Mouse (Mus musculus) hindbrain, embryonic 16.5 days (tissue): ENCODE measurements around the gene Stra6l. TPM values are rescaled to one million over a fixed set of nuclear protein-coding genes. Genes with fewer than 3 reads are reported as not detected.

Source experiments
- ATAC-seq: fragments of 200-750 bp; cut with Nextera tagmentation; 2 replicates; pipeline ENCODE4 v1.8.0; 2017; ENCODE audit warnings: moderate TSS enrichment, moderate library complexity
- H3K27ac ChIP-seq: fragments of 300-500 bp; sonication (generic); 2 replicates; pipeline ENCODE4 v1.5.1; 2014; ENCODE audit warnings: low read depth, mild to moderate bottlenecking, control low read depth, low read length, moderate library complexity
- H3K27me3 ChIP-seq: fragments of 300-500 bp; sonication (generic); replicated peaks from 2 replicates; pipeline ENCODE4 v1.6.1; 2014; ENCODE audit warnings: low read length; ENCODE audit not compliant: control insufficient read depth, insufficient read depth
- H3K36me3 ChIP-seq: fragments of 300-500 bp; sonication (generic); 2 replicates; pipeline ENCODE4 v1.6.1; 2014; ENCODE audit warnings: mild to moderate bottlenecking, low read length, moderate library complexity, mixed read lengths; ENCODE audit not compliant: control insufficient read depth, insufficient read depth
- H3K4me1 ChIP-seq: fragments of 300-500 bp; sonication (generic); 2 replicates; pipeline ENCODE4 v1.6.1; 2014; ENCODE audit warnings: low read depth, low read length; ENCODE audit not compliant: control insufficient read depth, insufficient read depth
- H3K4me2 ChIP-seq: fragments of 300-500 bp; sonication (generic); 2 replicates; pipeline ENCODE4 v1.6.1; 2014; ENCODE audit warnings: mild to moderate bottlenecking, low read length, control low read depth, moderate library complexity
- H3K4me3 ChIP-seq: fragments of 300-500 bp; sonication (generic); 2 replicates; pipeline ENCODE4 v1.5.1; 2014; ENCODE audit warnings: mild to moderate bottlenecking, low read length, control low read depth, moderate library complexity
- H3K9ac ChIP-seq: fragments of 300-500 bp; sonication (generic); 2 replicates; pipeline ENCODE4 v1.6.1; 2014; ENCODE audit warnings: low read depth, mild to moderate bottlenecking, control low read depth, low read length, moderate library complexity
- H3K9me3 ChIP-seq: fragments of 300-500 bp; sonication (generic); 2 replicates; pipeline ENCODE4 v1.6.1; 2014; ENCODE audit warnings: mild to moderate bottlenecking, low read length, moderate library complexity; ENCODE audit not compliant: control insufficient read depth
- WGBS: fragments of 180-500 bp; shearing (Covaris S2); extraction: QIAGEN DNeasy Blood & Tissue Kit; methylation state at CpG from one replicate; pipeline ENCODE4 v1.1.7; 2014; 5-methylcytosine and 5-hydroxymethylcytosine counted together
- polyA plus RNA-seq: library from polyadenylated mRNA; unstranded; fragments of >200 nt; fragmentation: Nextera tagmentation; extraction: Ambion mirVana; gene quantifications from 2 replicates; pipeline ENCODE4 v1.2.1, GENCODE M21; 2015

Stra6l gene
- polyA plus RNA-seq, 1 experiment from 2014 or later: 0.36 TPM

DNA sequence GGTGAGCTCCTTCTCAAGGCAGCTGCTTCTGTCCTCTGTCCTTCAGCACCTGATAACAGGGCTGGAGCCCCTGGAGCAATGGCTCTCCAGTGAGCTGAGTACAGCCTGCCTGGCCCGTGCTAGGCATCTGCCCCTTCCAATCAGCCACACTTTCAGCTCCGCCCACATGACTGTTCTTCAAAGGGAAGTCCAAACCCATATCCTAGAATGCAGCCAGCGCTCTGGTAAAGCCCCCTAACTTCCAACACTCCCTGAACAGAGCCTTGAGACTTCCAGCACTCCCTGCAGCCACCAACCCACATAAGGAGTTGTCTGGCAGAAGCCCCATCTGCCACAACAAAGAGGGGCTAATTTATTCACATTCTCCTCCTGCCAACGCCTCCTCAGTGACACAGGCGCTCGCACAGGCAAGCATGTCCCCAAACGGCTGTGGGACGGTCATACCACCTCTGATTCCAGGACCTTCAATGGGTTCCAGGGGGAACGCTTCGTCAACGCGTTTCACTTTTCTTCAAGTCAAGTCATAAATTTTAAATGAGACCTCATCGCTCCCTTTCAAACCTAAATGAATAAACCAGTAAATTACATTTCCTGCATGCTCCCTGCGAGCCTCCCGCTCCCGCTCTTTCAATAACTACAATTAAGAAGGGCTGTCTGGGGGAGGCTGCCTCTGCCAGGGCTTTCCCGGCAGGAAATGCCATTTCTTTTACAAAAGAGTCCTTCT lies 29.1 kb upstream of the Stra6l start:
- H3K27ac ChIP-seq: peak overlapping the region; percentile 82
- peak overlapping the region; percentile 52 for H3K9ac ChIP-seq
- no peaks in the 10 kb centered on the region for H3K9me3 ChIP-seq
- H3K4me2 ChIP-seq: peak overlapping the region; percentile 66
- under 1% methylated on average over 17 of the region's 17 CpGs for WGBS
- H3K4me3 ChIP-seq: peak overlapping the region; percentile 28
- peaks cover 42% of the 10 kb centered on the region for H3K4me1 ChIP-seq
- no peaks in the 10 kb centered on the region for H3K27me3 ChIP-seq
- peaks cover 4% of the 10 kb centered on the region for H3K36me3 ChIP-seq
- peak; percentile 81 for ATAC-seq

DNA sequence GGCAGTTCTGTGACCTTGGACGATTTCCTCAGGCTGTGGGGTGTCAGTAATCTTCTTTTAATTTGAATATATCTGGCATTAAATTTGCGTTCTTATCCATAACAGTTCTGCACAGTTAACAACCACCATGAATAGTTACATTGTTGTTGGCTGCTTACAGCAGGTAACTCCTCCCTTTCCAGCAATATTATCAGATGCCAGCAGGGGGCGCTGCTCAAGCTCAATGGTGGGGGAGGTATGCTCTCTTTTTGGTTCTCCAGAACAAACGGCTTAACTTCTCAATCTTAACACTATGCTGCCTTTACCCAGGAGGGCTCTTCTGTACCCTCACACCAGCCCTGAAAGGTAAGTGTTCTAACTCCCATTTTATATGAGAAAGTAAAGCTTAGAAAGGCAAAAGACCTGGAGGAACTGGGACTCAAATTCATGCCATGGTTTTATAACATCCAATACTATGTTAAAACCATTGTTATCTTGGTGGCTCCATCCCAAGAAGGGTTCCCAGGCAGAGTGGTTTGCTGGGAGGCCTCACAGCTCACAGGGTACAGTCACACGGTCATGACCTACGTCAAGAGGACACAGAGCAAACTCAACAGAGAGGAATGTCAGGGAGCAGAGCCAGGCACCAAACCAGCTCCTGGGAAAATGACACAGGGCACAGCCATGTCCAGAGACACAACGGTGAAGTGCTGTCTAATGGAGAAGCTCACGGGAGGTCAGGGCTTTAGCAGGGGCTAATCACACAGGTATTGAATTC lies 28.2 kb upstream of the Stra6l start:
- no peaks in the 10 kb centered on the region for H3K9me3 ChIP-seq
- H3K27ac ChIP-seq: peak overlapping the region; percentile 82
- peaks cover 44% of the 10 kb centered on the region for H3K4me1 ChIP-seq
- WGBS: 40% methylated on average over 8 of the region's 8 CpGs
- no peaks in the 10 kb centered on the region for H3K36me3 ChIP-seq
- H3K27me3 ChIP-seq: no peaks in the 10 kb centered on the region
- H3K4me3 ChIP-seq: 0 out of 2 replicates have a peak overlapping the region, but pooled peaks have one; percentile 28
- no peak for ATAC-seq
- 0 out of 2 replicates have a peak overlapping the region, but pooled peaks have one; percentile 19 for H3K9ac ChIP-seq
- peak overlapping the region; percentile 66 for H3K4me2 ChIP-seq

DNA sequence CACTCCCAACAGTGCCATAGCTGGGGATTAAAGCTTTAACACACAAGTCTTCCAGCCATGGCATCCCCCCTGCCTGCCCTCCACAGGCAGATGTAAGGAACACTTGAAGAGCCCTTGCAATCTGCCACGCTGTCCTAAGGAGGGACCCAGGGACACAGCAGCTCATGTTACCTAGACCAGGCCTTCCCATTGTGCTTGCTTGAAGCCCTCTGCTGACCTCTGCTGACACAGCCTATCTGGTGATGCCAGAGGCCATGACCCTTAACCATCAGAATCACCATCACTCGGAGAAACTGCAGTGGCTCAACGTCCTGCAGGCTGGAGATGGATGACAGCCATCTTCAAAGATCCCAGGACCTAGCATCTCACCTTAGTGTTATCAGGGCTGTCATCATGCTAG lies 26.5 kb upstream of the Stra6l start:
- Histone ChIP-seq H3K9me3 (no peaks in the 10 kb centered on the region), H3K9ac (no peak overlapping the region), H3K4me2 (no peak overlapping the region), H3K27me3 (no peaks in the 10 kb centered on the region; the same call in none of the 2 replicates), H3K4me1 (peaks cover 48% of the 10 kb centered on the region), H3K4me3 (no peak overlapping the region), H3K27ac (0 out of 2 replicates have a peak overlapping the region, but pooled peaks have one; percentile 41), H3K36me3 (no peaks in the 10 kb centered on the region)
- no peak for ATAC-seq
- 25% methylated on average over 3 of the region's 3 CpGs for WGBS

DNA sequence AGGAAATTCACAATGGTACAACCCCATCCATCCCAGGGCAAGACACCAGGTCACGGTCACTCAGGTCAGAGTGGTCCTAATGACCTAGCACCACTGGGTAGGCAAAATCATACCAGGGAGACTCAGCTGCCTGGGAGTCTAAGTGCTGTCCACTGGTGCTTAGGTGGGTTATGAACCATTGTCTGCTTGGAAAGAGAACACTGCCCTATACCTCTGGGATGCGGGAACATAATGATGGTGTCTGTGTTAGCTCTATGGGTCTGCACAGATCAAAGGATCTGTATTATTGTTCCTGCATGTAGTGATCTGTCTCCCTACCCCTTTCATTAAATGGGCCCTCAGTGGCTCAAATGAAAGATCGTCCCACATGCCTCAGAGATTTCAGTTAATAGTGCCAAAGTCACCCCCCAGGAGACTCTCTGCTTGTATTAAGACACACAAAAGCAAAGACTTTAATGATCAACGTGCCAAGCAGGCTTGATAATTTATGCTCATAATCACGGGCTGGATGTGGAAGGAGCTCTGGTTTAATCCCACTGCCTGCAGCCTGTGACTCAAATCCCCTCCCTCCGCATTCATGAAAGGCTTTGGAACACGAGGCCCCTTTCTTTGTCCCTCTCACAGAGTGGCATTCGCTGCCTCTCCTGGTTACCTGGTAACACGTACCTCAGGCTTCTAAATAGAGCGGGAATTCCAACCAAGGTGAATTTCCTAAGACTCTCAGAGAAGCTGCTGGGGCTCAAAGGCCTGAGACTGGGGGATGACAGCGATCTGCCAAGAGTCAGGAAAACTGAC lies 25.5 kb upstream of the Stra6l start:
- H3K27ac ChIP-seq: peak overlapping the region; percentile 88
- H3K4me2 ChIP-seq: peak overlapping the region; percentile 73
- H3K4me3 ChIP-seq: peak overlapping the region; percentile 66
- ATAC-seq: no peak
- H3K9ac ChIP-seq: peak overlapping the region; percentile 51
- H3K9me3 ChIP-seq: no peaks in the 10 kb centered on the region
- peaks cover 48% of the 10 kb centered on the region for H3K4me1 ChIP-seq
- H3K36me3 ChIP-seq: no peaks in the 10 kb centered on the region
- WGBS: 13% methylated on average over 11 of the region's 11 CpGs
- H3K27me3 ChIP-seq: peaks cover 6% of the 10 kb centered on the region

DNA sequence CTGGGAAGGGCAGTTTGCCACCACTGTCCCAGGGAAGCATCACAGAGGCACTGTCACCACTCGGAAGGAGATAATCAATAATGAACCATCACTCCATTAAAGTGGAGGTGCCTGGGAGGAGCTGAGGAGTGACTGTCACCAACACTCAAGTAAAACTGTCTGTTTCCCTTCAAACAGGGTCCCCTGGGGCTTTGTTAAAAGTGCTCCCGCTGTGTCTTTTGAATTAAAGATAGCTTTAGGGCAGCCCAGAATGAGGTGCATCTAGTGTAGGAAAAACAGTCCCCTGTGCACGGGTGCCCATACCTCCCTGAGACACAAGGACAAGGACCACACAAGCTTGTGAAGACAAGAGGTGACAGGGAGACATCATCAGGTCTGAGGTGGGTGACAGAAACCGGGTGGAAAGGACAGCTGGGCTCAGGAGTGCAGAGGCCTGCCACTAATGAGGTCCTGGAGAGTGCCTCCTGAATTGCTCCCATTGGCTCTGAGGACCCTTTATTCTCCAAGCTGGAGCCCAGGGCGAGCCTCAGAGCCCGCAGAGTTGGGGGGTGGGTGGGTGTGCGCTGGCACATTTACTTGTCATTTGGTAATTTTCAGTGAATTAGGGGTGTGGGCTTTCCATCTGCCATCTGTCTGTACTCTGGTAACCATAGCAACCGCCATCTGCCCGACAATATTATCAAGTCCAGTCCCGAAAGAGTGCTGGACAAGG lies 24.3 kb upstream of the Stra6l start:
- Histone ChIP-seq H3K4me2 (peak overlapping the region; percentile 73), H3K27me3 (peaks cover 6% of the 10 kb centered on the region), H3K27ac (peak overlapping the region; percentile 88), H3K9ac (peak overlapping the region; percentile 52), H3K4me1 (peaks cover 35% of the 10 kb centered on the region), H3K4me3 (peak overlapping the region; percentile 66), H3K36me3 (no peaks in the 10 kb centered on the region), H3K9me3 (no peaks in the 10 kb centered on the region)
- WGBS: 2% methylated on average over 10 of the region's 10 CpGs
- peak; percentile 55 for ATAC-seq

DNA sequence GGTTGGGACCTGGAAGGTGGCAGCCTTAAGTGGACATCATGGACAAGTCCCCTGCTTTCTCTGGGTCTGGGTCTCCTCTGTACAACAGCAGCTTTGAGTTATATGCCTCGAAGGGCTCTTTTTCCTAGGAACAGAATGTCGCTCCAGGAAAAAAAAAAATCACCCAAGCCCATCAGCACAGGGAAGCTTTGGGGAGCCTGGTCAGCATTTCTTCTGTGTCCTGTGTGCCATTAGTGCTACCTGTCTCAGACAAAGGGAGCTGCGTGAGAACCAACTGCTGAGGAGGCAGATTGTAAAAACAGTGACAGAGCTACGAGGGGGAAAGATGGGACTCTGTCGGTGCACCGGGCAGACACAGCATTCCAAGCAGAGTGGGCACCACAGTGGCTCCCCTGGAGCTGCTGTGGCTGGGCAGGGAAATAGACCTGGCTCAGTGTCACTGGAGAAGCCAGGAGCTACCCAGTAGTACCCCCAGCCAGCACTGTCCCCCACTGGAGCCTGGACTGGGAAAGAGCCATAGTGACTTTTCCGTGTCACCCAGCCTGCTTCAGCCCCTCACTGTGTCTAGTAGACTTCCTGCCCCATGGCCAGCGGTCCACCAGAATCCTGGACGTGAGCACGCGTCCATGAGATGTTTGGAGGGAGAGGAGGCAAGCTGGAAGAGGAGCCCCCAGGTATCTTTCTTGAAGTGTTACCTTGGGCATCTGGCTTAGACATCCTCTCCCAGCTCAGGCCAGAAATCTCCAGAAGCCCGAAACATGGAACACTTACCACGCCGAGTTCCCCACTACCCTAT lies 23.5 kb upstream of the Stra6l start:
- Histone ChIP-seq H3K4me3 (peak overlapping the region; percentile 66), H3K4me1 (peaks cover 34% of the 10 kb centered on the region), H3K27me3 (peaks cover 6% of the 10 kb centered on the region), H3K36me3 (no peaks in the 10 kb centered on the region), H3K9ac (peak overlapping the region; percentile 52), H3K27ac (peak overlapping the region; percentile 88), H3K9me3 (no peaks in the 10 kb centered on the region), H3K4me2 (peak overlapping the region; percentile 73)
- ATAC-seq: peak; percentile 3; the same call in 1 of the 2 replicates
- WGBS: 21% methylated on average over 14 of the region's 14 CpGs

DNA sequence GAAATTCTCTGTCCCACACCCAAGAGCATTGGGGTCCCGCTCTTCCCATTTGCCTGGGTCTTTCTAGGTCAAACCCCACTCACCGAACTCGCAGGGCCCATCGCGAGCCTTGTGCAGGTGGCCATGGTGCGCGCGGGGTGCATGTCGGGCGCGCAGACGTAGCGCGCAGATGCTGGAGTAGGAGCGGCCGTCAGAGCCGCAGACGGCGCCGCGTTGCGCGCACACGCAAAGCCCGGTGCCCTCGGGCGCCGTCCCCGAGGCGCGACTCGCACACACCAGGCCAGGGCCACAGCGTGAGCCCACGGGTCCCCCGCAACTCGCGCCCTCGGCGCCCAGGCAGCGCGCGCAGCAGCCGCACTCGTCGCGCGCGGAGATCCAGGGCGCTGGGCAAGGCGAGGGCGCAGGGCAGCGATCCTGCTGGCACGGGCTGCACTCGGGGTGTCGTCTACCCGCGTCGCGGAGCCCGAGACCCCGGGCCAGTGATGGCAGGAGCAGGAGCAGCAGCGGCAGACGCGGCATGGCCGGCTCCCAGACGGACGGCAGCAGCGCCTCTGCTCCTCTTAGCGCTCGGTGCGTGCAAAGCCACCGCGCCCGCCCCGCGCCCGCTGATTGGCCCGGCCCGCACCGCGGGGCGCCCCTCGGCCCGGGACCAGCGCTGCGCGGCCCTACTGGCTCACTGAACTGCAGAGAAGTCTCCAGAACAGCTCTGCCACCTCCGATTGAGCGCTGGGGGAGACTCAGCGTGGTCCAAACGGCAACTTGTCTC lies 22.0 kb upstream of the Stra6l start, which contains the start of gene Igfbpl1:
Igfbpl1 (minus strand) TSS at position 649 of the 766 bp plus-strand sequence.
- peaks cover 37% of the 10 kb centered on the region for H3K4me1 ChIP-seq
- peaks cover 6% of the 10 kb centered on the region for H3K27me3 ChIP-seq
- peak within 1 kb of the TSS; percentile 78 for H3K9ac ChIP-seq
- no peaks in the 10 kb centered on the region for H3K36me3 ChIP-seq
- peak; percentile 41; the same call in 1 of the 2 replicates for ATAC-seq
- peak within 1 kb of the TSS; percentile 66 for H3K4me3 ChIP-seq
- H3K4me2 ChIP-seq: peak within 1 kb of the TSS; percentile 73
- H3K27ac ChIP-seq: peak within 1 kb of the TSS; percentile 84
- under 1% methylated on average over 65 of the region's 91 CpGs for WGBS
- H3K9me3 ChIP-seq: no peaks in the 10 kb centered on the region
